Mouse (Mus musculus) CH12.LX (cell line): ENCODE results near the gene Adh1. TPM values are rescaled to one million over a fixed set of nuclear protein-coding genes. Genes with fewer than 3 reads are reported as not detected.

Experiments used
- DNase-seq: peaks from one replicate; pipeline ENCODE4 v3.0.0-alpha.2; 2013; ENCODE audit errors: extremely low read depth
- H3K27ac ChIP-seq: 2 replicates; pipeline ENCODE4 v1.5.1; 2012; ENCODE audit warnings: low read depth, mild to moderate bottlenecking, control low read depth, moderate library complexity; ENCODE audit not compliant: insufficient read depth
- H3K27me3 ChIP-seq: replicated peaks from 2 replicates; pipeline ENCODE3; 2012; ENCODE audit warnings: inconsistent platforms
- H3K36me3 ChIP-seq, 2 experiments: replicated peaks in 1 of 2; 2 replicates each; pipeline versions ENCODE3 to v1.6.1; 2012; ENCODE audit warnings: inconsistent platforms in 1 of 2, low read length in 1 of 2, mild to moderate bottlenecking in 1 of 2, mixed read lengths in 1 of 2, moderate library complexity in 1 of 2; ENCODE audit not compliant: control insufficient read depth in 1 of 2, insufficient read depth in 1 of 2
- H3K4me1 ChIP-seq, 2 experiments: 2 replicates each; pipeline ENCODE4 v1.6.1; 2012; ENCODE audit warnings: inconsistent platforms in 1 of 2, moderate library complexity in 1 of 2; ENCODE audit not compliant: insufficient read depth in 2 of 2, control insufficient read depth in 1 of 2
- H3K4me2 ChIP-seq: 2 replicates; pipeline ENCODE4 v1.6.1; 2012; ENCODE audit warnings: low read depth, mild to moderate bottlenecking, control low read depth; ENCODE audit not compliant: poor library complexity, insufficient read depth, severe bottlenecking
- H3K4me3 ChIP-seq, 3 experiments: fragments of 150-350 bp in 1 of 3; sonication (generic) in 1 of 3; replicated peaks in 1 of 3; 2 replicates each; pipeline versions ENCODE3 to v1.5.1; 2011 to 2012; ENCODE audit warnings: low read depth in 2 of 3, low read length in 2 of 3, mild to moderate bottlenecking in 2 of 3, moderate library complexity in 2 of 3, control low read depth in 1 of 3, improper control_type of control experiment in 1 of 3, inconsistent platforms in 1 of 3, mixed read lengths in 1 of 3; ENCODE audit not compliant: poor library complexity in 1 of 3
- H3K79me2 ChIP-seq: replicated peaks from 2 replicates; pipeline ENCODE4 v1.6.1; 2012; ENCODE audit warnings: mild to moderate bottlenecking, moderate library complexity; ENCODE audit not compliant: control insufficient read depth, poor library complexity, insufficient read depth, severe bottlenecking; ENCODE audit errors: extremely low read depth
- H3K9ac ChIP-seq: 2 replicates; pipeline ENCODE4 v1.6.1; 2012; ENCODE audit warnings: low read depth, mild to moderate bottlenecking, control low read depth, moderate library complexity; ENCODE audit not compliant: insufficient read depth
- H3K9me3 ChIP-seq: replicated peaks from 2 replicates; pipeline ENCODE3; 2012; ENCODE audit warnings: low read length, inconsistent platforms, mixed read lengths
- BHLHE40 ChIP-seq: IDR thresholded peaks from 2 replicates; pipeline ENCODE4 v1.6.1; 2011; ENCODE audit warnings: mild to moderate bottlenecking, low read depth, low read length, improper control_type of control experiment
- CHD1 ChIP-seq: IDR thresholded peaks from 2 replicates; pipeline ENCODE4 v1.6.1; 2012; ENCODE audit warnings: low read depth, low read length, improper control_type of control experiment, inconsistent platforms
- E2F4 ChIP-seq: IDR thresholded peaks from 2 replicates; pipeline ENCODE4 v1.6.1; 2011; ENCODE audit warnings: low read depth, low read length, improper control_type of control experiment; ENCODE audit not compliant: insufficient replicate concordance
- ELF1 ChIP-seq: IDR thresholded peaks from 2 replicates; pipeline ENCODE4 v1.6.1; 2014; ENCODE audit warnings: low read depth, mild to moderate bottlenecking, inconsistent platforms, low read length, improper control_type of control experiment
- EP300 ChIP-seq: IDR thresholded peaks from 2 replicates; pipeline ENCODE4 v1.6.1; 2011; ENCODE audit warnings: low read length, improper control_type of control experiment
- ETS1 ChIP-seq: conservative IDR thresholded peaks from 2 replicates; pipeline ENCODE4 v1.6.1; 2012; ENCODE audit warnings: low read depth, mild to moderate bottlenecking, inconsistent platforms, low read length, improper control_type of control experiment, moderate library complexity
- GABPA ChIP-seq: IDR thresholded peaks from 2 replicates; pipeline ENCODE4 v1.6.1; 2012; ENCODE audit warnings: low read depth, low read length, improper control_type of control experiment, inconsistent platforms; ENCODE audit not compliant: insufficient replicate concordance
- IRF4 ChIP-seq: IDR thresholded peaks from 2 replicates; pipeline ENCODE4 v1.6.1; 2014; ENCODE audit warnings: low read depth, mild to moderate bottlenecking, inconsistent platforms, low read length, improper control_type of control experiment
- JUN ChIP-seq: IDR thresholded peaks from 2 replicates; pipeline ENCODE4 v1.6.1; 2011; ENCODE audit warnings: low read depth, mild to moderate bottlenecking, low read length, improper control_type of control experiment, moderate library complexity; ENCODE audit not compliant: insufficient read depth
- KAT2A ChIP-seq: IDR thresholded peaks from 2 replicates; pipeline ENCODE4 v1.6.1; 2012; ENCODE audit warnings: low read length, improper control_type of control experiment, inconsistent platforms; ENCODE audit not compliant: insufficient replicate concordance
- MAX ChIP-seq: IDR thresholded peaks from 2 replicates; pipeline ENCODE4 v1.6.1; 2011; ENCODE audit warnings: low read length, improper control_type of control experiment
- MEF2A ChIP-seq: IDR thresholded peaks from 2 replicates; pipeline ENCODE4 v1.6.1; 2014; ENCODE audit warnings: low read depth, mild to moderate bottlenecking, inconsistent platforms, low read length, improper control_type of control experiment, borderline replicate concordance
- MXI1 ChIP-seq: IDR thresholded peaks from 2 replicates; pipeline ENCODE4 v1.6.1; 2011; ENCODE audit warnings: mild to moderate bottlenecking, low read depth, low read length, improper control_type of control experiment
- NELFE ChIP-seq: IDR thresholded peaks from 2 replicates; pipeline ENCODE4 v1.6.1; 2011; ENCODE audit warnings: low read depth, low read length, improper control_type of control experiment
- PAX5 ChIP-seq: IDR thresholded peaks from 2 replicates; pipeline ENCODE4 v1.6.1; 2012; ENCODE audit warnings: low read length, inconsistent platforms, mixed read lengths
- POLR2A ChIP-seq: IDR thresholded peaks from 2 replicates; pipeline ENCODE4 v1.6.1; 2011; ENCODE audit warnings: low read depth, mild to moderate bottlenecking, improper control_type of control experiment, low read length
- RAD21 ChIP-seq: IDR thresholded peaks from 2 replicates; pipeline ENCODE4 v1.6.1; 2011; ENCODE audit warnings: low read depth, mild to moderate bottlenecking, low read length, improper control_type of control experiment, moderate library complexity
- SIN3A ChIP-seq: IDR thresholded peaks from 2 replicates; pipeline ENCODE4 v1.6.1; 2012; ENCODE audit warnings: low read length, improper control_type of control experiment, inconsistent platforms
- TBP ChIP-seq: conservative IDR thresholded peaks from 2 replicates; pipeline ENCODE4 v1.6.1; 2011; ENCODE audit warnings: low read depth, low read length, improper control_type of control experiment
- UBTF ChIP-seq: IDR thresholded peaks from 2 replicates; pipeline ENCODE4 v1.6.1; 2012; ENCODE audit warnings: low read depth, mild to moderate bottlenecking, inconsistent platforms, low read length, improper control_type of control experiment, moderate library complexity
- USF2 ChIP-seq: conservative IDR thresholded peaks from 2 replicates; pipeline ENCODE4 v1.6.1; 2011; ENCODE audit warnings: low read depth, low read length, improper control_type of control experiment
- ZC3H11A ChIP-seq: IDR thresholded peaks from 2 replicates; pipeline ENCODE4 v1.6.1; 2012; ENCODE audit warnings: low read depth, mild to moderate bottlenecking, inconsistent platforms, low read length, improper control_type of control experiment
- ZKSCAN1 ChIP-seq: IDR thresholded peaks from 2 replicates; pipeline ENCODE4 v1.6.1; 2012; ENCODE audit warnings: low read depth, inconsistent platforms, low read length, improper control_type of control experiment, borderline replicate concordance
- ZMIZ1 ChIP-seq: IDR thresholded peaks from 2 replicates; pipeline ENCODE4 v1.6.1; 2012; ENCODE audit warnings: low read depth, mild to moderate bottlenecking, inconsistent platforms, low read length, improper control_type of control experiment
- ZNF384 ChIP-seq: IDR thresholded peaks from 2 replicates; pipeline ENCODE4 v1.6.1; 2012; ENCODE audit warnings: low read depth, low read length, improper control_type of control experiment, inconsistent platforms
- dilution Hi-C: fragments of 300-500 bp; cut with MboI; formaldehyde crosslinking; loops from 2 replicates; pipeline ENCODE4 v1.14.3; 2020; ENCODE audit warnings: low sequenced_read_pairs; ENCODE audit not compliant: extremely low pct_unique_long_range_greater_than_20kb, extremely low pct_ligation_motif_present
- in situ Hi-C: fragments of 300-500 bp; cut with MboI; formaldehyde crosslinking; loops from 3 replicates; pipeline ENCODE4 v1.14.3; 2019; ENCODE audit warnings: low sequenced_read_pairs, low pct_ligation_motif_present, low pct_unique_long_range_greater_than_20kb, mixed read lengths
- polyA plus RNA-seq: library from polyadenylated mRNA; unstranded; fragments of >175 nt; gene quantifications from 2 replicates; pipeline ENCODE4 v1.2.1, GENCODE M21; 2012; ENCODE audit warnings: low read depth; ENCODE audit not compliant: insufficient read length
- total RNA-seq, 2 experiments: library from RNA; depleted of rRNA; stranded (reverse); fragments of 300-350 nt in 1 of 2; fragments of >200 nt in 1 of 2; gene quantifications; 2 replicates each; pipeline ENCODE4 v1.2.3; 2012 to 2014

Gene Adh1
- total and polyA plus RNA-seq, 3 experiments = not detected

GRCm38 (mm10) chr3:138254205-138254604, 6.6 kb upstream of the Adh1 start:
- H3K9me3 ChIP-seq = no peaks in the 10 kb centered on the region
- H3K4me2 ChIP-seq = no peak overlapping the region
- H3K79me2 ChIP-seq = no peaks in the 10 kb centered on the region
- dilution Hi-C loops = no loop called here
- H3K4me1 ChIP-seq = no peaks in the 10 kb centered on the region
- H3K4me3 ChIP-seq = no peak overlapping the region
- no peak for TF ChIP-seq ELF1
- no peak for TF ChIP-seq KAT2A
- no peak for TF ChIP-seq USF2
- no peak for TF ChIP-seq E2F4
- TF ChIP-seq EP300 = no peak
- TF ChIP-seq ZMIZ1 = no peak
- no peak for TF ChIP-seq PAX5
- TF ChIP-seq ZKSCAN1 = no peak
- no peak for TF ChIP-seq ZC3H11A
- TF ChIP-seq NELFE = no peak
- no peak for TF ChIP-seq MAX
- TF ChIP-seq BHLHE40 = no peak
- no peak for TF ChIP-seq JUN
- TF ChIP-seq POLR2A = no peak
- no peak for TF ChIP-seq GABPA
- TF ChIP-seq, all 38 proteins: peak for 0
- no peaks in the 10 kb centered on the region for H3K27me3 ChIP-seq
- in situ Hi-C loops = no loop called here
- H3K9ac ChIP-seq = no peak overlapping the region
- no peaks in the 10 kb centered on the region for H3K36me3 ChIP-seq
- no peak for DNase-seq
- no peak overlapping the region for H3K27ac ChIP-seq

DNA sequence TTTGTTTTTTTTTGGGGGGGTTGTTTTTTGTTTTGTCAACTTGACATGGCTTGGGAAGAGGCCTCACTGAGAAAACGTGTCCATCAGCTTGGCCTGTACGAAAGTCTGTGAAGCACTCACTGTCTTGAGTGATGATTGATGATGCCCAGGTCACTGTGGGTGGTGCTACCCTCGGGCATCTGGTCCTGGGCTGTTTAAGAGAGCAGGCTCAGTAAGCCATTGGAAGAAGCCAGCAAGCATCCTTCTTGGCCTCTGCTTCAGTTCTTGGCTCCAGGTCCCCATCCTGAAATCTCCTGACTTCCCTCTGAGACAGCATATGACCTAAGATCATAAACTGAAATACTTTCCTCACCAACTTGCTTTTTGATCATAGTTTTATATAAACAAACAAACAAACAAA, 5.4 kb upstream of the Adh1 start:
- DNase-seq = no peak
- no peak overlapping the region for H3K9ac ChIP-seq
- no peaks in the 10 kb centered on the region for H3K27me3 ChIP-seq
- no peaks in the 10 kb centered on the region for H3K79me2 ChIP-seq
- TF ChIP-seq PAX5 = no peak
- no peak for TF ChIP-seq TBP
- no peak for TF ChIP-seq MXI1
- no peak for TF ChIP-seq IRF4
- no peak for TF ChIP-seq ELF1
- no peak for TF ChIP-seq KAT2A
- no peak for TF ChIP-seq ETS1
- no peak for TF ChIP-seq ZNF384
- no peak for TF ChIP-seq UBTF
- no peak for TF ChIP-seq SIN3A
- TF ChIP-seq MEF2A = no peak
- TF ChIP-seq CHD1 = no peak
- TF ChIP-seq RAD21 = no peak
- no peak for TF ChIP-seq POLR2A
- TF ChIP-seq GABPA = no peak
- no peak overlapping the region for H3K4me3 ChIP-seq
- no peaks in the 10 kb centered on the region for H3K36me3 ChIP-seq
- H3K9me3 ChIP-seq = no peaks in the 10 kb centered on the region
- no peaks in the 10 kb centered on the region for H3K4me1 ChIP-seq
- no peak overlapping the region for H3K4me2 ChIP-seq
- dilution Hi-C loops (no loop called here), in situ Hi-C loops (no loop called here)
- H3K27ac ChIP-seq = no peak overlapping the region
